Mouse (Mus musculus) testis, adult 2 months (tissue): Measurements from ENCODE around the gene Snd1.

Experiments
- CTCF ChIP-seq: fragments of 200-500 bp; IDR thresholded peaks from 2 replicates; pipeline ENCODE4 v1.5.1; 2012; ENCODE audit warnings: low read depth, mild to moderate bottlenecking, inconsistent platforms, low read length, moderate library complexity; ENCODE audit not compliant: control insufficient read depth, insufficient read depth, insufficient replicate concordance
- POLR2A ChIP-seq: fragments of 200-500 bp; IDR thresholded peaks from 2 replicates; pipeline ENCODE4 v1.6.1; 2012; ENCODE audit warnings: low read depth, mild to moderate bottlenecking, inconsistent platforms, low read length, moderate library complexity; ENCODE audit not compliant: control insufficient read depth

- TF ChIP-seq CTCF: no peak
- TF ChIP-seq POLR2A: no peak
These were observed 256.3 kb downstream of the Snd1 start for GRCm38 (mm10) chr6:28731246-28731645.
